Mouse (Mus musculus) MEL (cell line): ENCODE data around the gene Micall1. TPM values are rescaled to one million over a fixed set of nuclear protein-coding genes. Genes with fewer than 3 reads are reported as not detected.

ENCODE experiments used
- DNase-seq: peaks from one replicate; pipeline ENCODE4 v3.0.0; 2011; ENCODE audit warnings: low read depth, low spot score
- H3K27ac ChIP-seq: 2 replicates; pipeline ENCODE4 v1.5.1; 2012; ENCODE audit warnings: low read depth, mild to moderate bottlenecking, control low read depth, low read length, moderate library complexity; ENCODE audit not compliant: control insufficient read depth
- H3K27me3 ChIP-seq, 2 experiments: fragments of 150-350 bp in 1 of 2; sonication (generic) in 1 of 2; 2 replicates each; pipeline ENCODE4 v1.6.1; 2012; ENCODE audit warnings: low read length in 2 of 2, mild to moderate bottlenecking in 2 of 2, improper control_type of control experiment in 1 of 2, moderate library complexity in 1 of 2; ENCODE audit not compliant: insufficient read depth in 2 of 2, control insufficient read depth in 1 of 2
- H3K36me3 ChIP-seq, 2 experiments: 2 replicates each; pipeline ENCODE4 v1.6.1; 2012 to 2014; ENCODE audit warnings: low read length in 2 of 2, improper control_type of control experiment in 1 of 2, inconsistent platforms in 1 of 2, mild to moderate bottlenecking in 1 of 2; ENCODE audit not compliant: insufficient read depth in 2 of 2, control insufficient read depth in 1 of 2
- H3K4me1 ChIP-seq, 2 experiments: fragments of 150-350 bp in 1 of 2; sonication (generic) in 1 of 2; 2 replicates each; pipeline ENCODE4 v1.6.1; 2012; ENCODE audit warnings: low read length in 2 of 2, improper control_type of control experiment in 1 of 2, mild to moderate bottlenecking in 1 of 2; ENCODE audit not compliant: insufficient read depth in 2 of 2, control insufficient read depth in 1 of 2
- H3K4me3 ChIP-seq, 2 experiments: fragments of 150-350 bp in 1 of 2; sonication (generic) in 1 of 2; 2 replicates each; pipeline ENCODE4 v1.5.1; 2012; ENCODE audit warnings: low read depth in 2 of 2, low read length in 2 of 2, mild to moderate bottlenecking in 2 of 2, moderate library complexity in 2 of 2, control low read depth in 1 of 2, improper control_type of control experiment in 1 of 2; ENCODE audit not compliant: control insufficient read depth in 1 of 2, insufficient read depth in 1 of 2
- H3K79me2 ChIP-seq: 2 replicates; pipeline ENCODE4 v1.6.1; 2012; ENCODE audit warnings: mild to moderate bottlenecking, low read length, moderate library complexity; ENCODE audit not compliant: control insufficient read depth, poor library complexity, insufficient read depth
- H3K9ac ChIP-seq: 2 replicates; pipeline ENCODE4 v1.6.1; 2012; ENCODE audit warnings: low read depth, mild to moderate bottlenecking, control low read depth, low read length, moderate library complexity; ENCODE audit not compliant: control insufficient read depth, poor library complexity, severe bottlenecking
- H3K9me3 ChIP-seq: fragments of 150-350 bp; sonication (generic); replicated peaks from 2 replicates; pipeline ENCODE4 v1.6.1; 2012; ENCODE audit warnings: mild to moderate bottlenecking, low read length, improper control_type of control experiment, moderate library complexity; ENCODE audit not compliant: insufficient read depth
- BHLHE40 ChIP-seq: IDR thresholded peaks from 2 replicates; pipeline ENCODE4 v1.6.1; 2012; ENCODE audit warnings: low read depth, mild to moderate bottlenecking, inconsistent platforms, low read length, improper control_type of control experiment, borderline replicate concordance
- CHD1 ChIP-seq: IDR thresholded peaks from 2 replicates; pipeline ENCODE4 v1.6.1; 2012; ENCODE audit warnings: low read depth, mild to moderate bottlenecking, inconsistent platforms, low read length, improper control_type of control experiment
- CHD2 ChIP-seq: IDR thresholded peaks from 2 replicates; pipeline ENCODE4 v1.6.1; 2011; ENCODE audit warnings: low read length, improper control_type of control experiment
- CTCF ChIP-seq, 3 experiments: IDR thresholded peaks in 2 of 3; conservative IDR thresholded peaks in 1 of 3; 2 replicates each; pipeline ENCODE4 v1.5.1; 2011 to 2012; ENCODE audit warnings: low read length in 3 of 3, low read depth in 2 of 3, mild to moderate bottlenecking in 2 of 3, improper control_type of control experiment in 1 of 3, inconsistent platforms in 1 of 3, mixed read lengths in 1 of 3, moderate library complexity in 1 of 3; ENCODE audit not compliant: control insufficient read depth in 1 of 3, insufficient read depth in 1 of 3, poor library complexity in 1 of 3, severe bottlenecking in 1 of 3
- E2F4 ChIP-seq: IDR thresholded peaks from 2 replicates; pipeline ENCODE4 v1.6.1; 2011; ENCODE audit warnings: low read depth, low read length, improper control_type of control experiment, borderline replicate concordance
- EP300 ChIP-seq, 2 experiments: IDR thresholded peaks; 2 replicates each; pipeline ENCODE4 v1.6.1; 2011; ENCODE audit warnings: improper control_type of control experiment in 2 of 2, low read length in 2 of 2, low read depth in 1 of 2, mild to moderate bottlenecking in 1 of 2
- ETS1 ChIP-seq: IDR thresholded peaks from 2 replicates; pipeline ENCODE4 v1.6.1; 2012; ENCODE audit warnings: low read depth, mild to moderate bottlenecking, inconsistent platforms, low read length, improper control_type of control experiment, moderate library complexity
- GABPA ChIP-seq: IDR thresholded peaks from 2 replicates; pipeline ENCODE4 v1.6.1; 2012; ENCODE audit warnings: low read depth, mild to moderate bottlenecking, inconsistent platforms, low read length, improper control_type of control experiment, moderate library complexity
- GATA1 ChIP-seq: IDR thresholded peaks from 2 replicates; pipeline ENCODE4 v1.6.1; 2011; ENCODE audit warnings: low read depth, low read length, improper control_type of control experiment
- HCFC1 ChIP-seq: IDR thresholded peaks from 2 replicates; pipeline ENCODE4 v1.6.1; 2012; ENCODE audit warnings: low read depth, mild to moderate bottlenecking, inconsistent platforms, low read length, improper control_type of control experiment, moderate library complexity
- JUND ChIP-seq: IDR thresholded peaks from 2 replicates; pipeline ENCODE4 v1.6.1; 2011; ENCODE audit warnings: low read depth, mild to moderate bottlenecking, improper control_type of control experiment, low read length
- MAFK ChIP-seq: IDR thresholded peaks from 2 replicates; pipeline ENCODE4 v1.6.1; 2011; ENCODE audit warnings: low read depth, mild to moderate bottlenecking, low read length, improper control_type of control experiment, borderline replicate concordance
- MAZ ChIP-seq: IDR thresholded peaks from 2 replicates; pipeline ENCODE4 v1.6.1; 2012; ENCODE audit warnings: low read depth, mild to moderate bottlenecking, inconsistent platforms, low read length, improper control_type of control experiment
- MEF2A ChIP-seq: IDR thresholded peaks from 2 replicates; pipeline ENCODE4 v1.6.1; 2014; ENCODE audit warnings: low read depth, mild to moderate bottlenecking, inconsistent platforms, low read length, improper control_type of control experiment; ENCODE audit not compliant: poor library complexity, insufficient replicate concordance, severe bottlenecking; ENCODE audit errors: extremely low read depth
- MXI1 ChIP-seq: IDR thresholded peaks from 2 replicates; pipeline ENCODE4 v1.6.1; 2011; ENCODE audit warnings: mild to moderate bottlenecking, low read depth, low read length, improper control_type of control experiment
- MYB ChIP-seq: IDR thresholded peaks from 2 replicates; pipeline ENCODE4 v1.6.1; 2011; ENCODE audit warnings: mild to moderate bottlenecking, low read depth, low read length, improper control_type of control experiment
- MYC ChIP-seq: IDR thresholded peaks from 2 replicates; pipeline ENCODE4 v1.6.1; 2011; ENCODE audit warnings: low read depth, mild to moderate bottlenecking, low read length, improper control_type of control experiment, moderate library complexity
- NELFE ChIP-seq: IDR thresholded peaks from 2 replicates; pipeline ENCODE4 v1.6.1; 2011; ENCODE audit warnings: low read depth, low read length, improper control_type of control experiment
- NRF1 ChIP-seq: IDR thresholded peaks from 2 replicates; pipeline ENCODE4 v1.6.1; 2014; ENCODE audit warnings: low read depth, mild to moderate bottlenecking, inconsistent platforms, low read length, improper control_type of control experiment, moderate library complexity; ENCODE audit not compliant: poor library complexity, insufficient read depth, severe bottlenecking
- POLR2A ChIP-seq, 2 experiments: IDR thresholded peaks; 2 replicates each; pipeline ENCODE4 v1.6.1; 2011 to 2012; ENCODE audit warnings: low read length in 2 of 2, mild to moderate bottlenecking in 2 of 2, control low read depth in 1 of 2, improper control_type of control experiment in 1 of 2, low read depth in 1 of 2, moderate library complexity in 1 of 2; ENCODE audit not compliant: control insufficient read depth in 1 of 2, insufficient read depth in 1 of 2, poor library complexity in 1 of 2
- POLR2AphosphoS2 ChIP-seq: IDR thresholded peaks from 2 replicates; pipeline ENCODE4 v1.6.1; 2011; ENCODE audit warnings: low read length, improper control_type of control experiment
- POLR2AphosphoS5 ChIP-seq: IDR thresholded peaks from 2 replicates; pipeline ENCODE4 v1.6.1; 2012; ENCODE audit warnings: low read depth, borderline replicate concordance, mild to moderate bottlenecking, inconsistent platforms, low read length, moderate library complexity, mixed read lengths
- RCOR1 ChIP-seq: IDR thresholded peaks from 2 replicates; pipeline ENCODE4 v1.6.1; 2012; ENCODE audit warnings: low read depth, mild to moderate bottlenecking, inconsistent platforms, low read length, improper control_type of control experiment
- SIN3A ChIP-seq: IDR thresholded peaks from 2 replicates; pipeline ENCODE4 v1.6.1; 2012; ENCODE audit warnings: low read length, improper control_type of control experiment, inconsistent platforms
- SMC3 ChIP-seq: IDR thresholded peaks from 2 replicates; pipeline ENCODE4 v1.6.1; 2011; ENCODE audit warnings: low read depth, low read length, improper control_type of control experiment
- TAL1 ChIP-seq: IDR thresholded peaks from 2 replicates; pipeline ENCODE4 v1.6.1; 2012; ENCODE audit warnings: mild to moderate bottlenecking, inconsistent platforms, low read length, moderate library complexity, mixed read lengths
- TBP ChIP-seq: IDR thresholded peaks from 2 replicates; pipeline ENCODE4 v1.8.0; 2011; ENCODE audit warnings: low read depth, low read length, improper control_type of control experiment
- TCF12 ChIP-seq: IDR thresholded peaks from 2 replicates; pipeline ENCODE4 v1.6.1; 2014; ENCODE audit warnings: low read depth, mild to moderate bottlenecking, inconsistent platforms, low read length, improper control_type of control experiment, moderate library complexity
- UBTF ChIP-seq: IDR thresholded peaks from 2 replicates; pipeline ENCODE4 v1.6.1; 2012; ENCODE audit warnings: low read depth, mild to moderate bottlenecking, inconsistent platforms, low read length, improper control_type of control experiment, moderate library complexity, borderline replicate concordance; ENCODE audit not compliant: insufficient read depth
- USF1 ChIP-seq: IDR thresholded peaks from 2 replicates; pipeline ENCODE4 v1.6.1; 2014; ENCODE audit warnings: low read depth, mild to moderate bottlenecking, inconsistent platforms, low read length, improper control_type of control experiment, moderate library complexity
- USF2 ChIP-seq, 2 experiments: IDR thresholded peaks; 2 replicates each; pipeline ENCODE4 v1.6.1; 2011 to 2012; ENCODE audit warnings: improper control_type of control experiment in 2 of 2, low read length in 2 of 2, borderline replicate concordance in 1 of 2, inconsistent platforms in 1 of 2, low read depth in 1 of 2, mild to moderate bottlenecking in 1 of 2; ENCODE audit not compliant: insufficient read depth in 1 of 2
- ZC3H11A ChIP-seq: IDR thresholded peaks from 2 replicates; pipeline ENCODE4 v1.6.1; 2012; ENCODE audit warnings: low read depth, mild to moderate bottlenecking, inconsistent platforms, low read length, improper control_type of control experiment
- ZKSCAN1 ChIP-seq: IDR thresholded peaks from 2 replicates; pipeline ENCODE4 v1.6.1; 2012; ENCODE audit warnings: low read depth, mild to moderate bottlenecking, inconsistent platforms, low read length, improper control_type of control experiment, moderate library complexity
- ZMIZ1 ChIP-seq: IDR thresholded peaks from 2 replicates; pipeline ENCODE4 v1.6.1; 2012; ENCODE audit warnings: low read depth, mild to moderate bottlenecking, inconsistent platforms, low read length, improper control_type of control experiment, moderate library complexity
- ZNF384 ChIP-seq: IDR thresholded peaks from 2 replicates; pipeline ENCODE4 v1.6.1; 2012; ENCODE audit warnings: low read depth, mild to moderate bottlenecking, inconsistent platforms, low read length, improper control_type of control experiment
- polyA plus RNA-seq, 2 experiments: library from polyadenylated mRNA; stranded (reverse) in 1 of 2; unstranded in 1 of 2; fragments of >175 nt in 1 of 2; fragments of >200 nt in 1 of 2; gene quantifications; 2 replicates each; pipeline versions ENCODE4 v1.2.1 to v1.2.4; 2012; ENCODE audit warnings: low replicate concordance in 2 of 2, low read depth in 1 of 2; ENCODE audit not compliant: insufficient read length in 2 of 2, insufficient read depth in 1 of 2, missing spikeins in 1 of 2
- total RNA-seq: library from RNA; depleted of rRNA; stranded (reverse); fragments of 300-350 nt; gene quantifications from 2 replicates; pipeline ENCODE4 v1.2.3, GENCODE M21; 2012

The Micall1 gene
- total and polyA plus RNA-seq, 3 experiments = 4.8 to 13.5 TPM; not detected in 1

DNA sequence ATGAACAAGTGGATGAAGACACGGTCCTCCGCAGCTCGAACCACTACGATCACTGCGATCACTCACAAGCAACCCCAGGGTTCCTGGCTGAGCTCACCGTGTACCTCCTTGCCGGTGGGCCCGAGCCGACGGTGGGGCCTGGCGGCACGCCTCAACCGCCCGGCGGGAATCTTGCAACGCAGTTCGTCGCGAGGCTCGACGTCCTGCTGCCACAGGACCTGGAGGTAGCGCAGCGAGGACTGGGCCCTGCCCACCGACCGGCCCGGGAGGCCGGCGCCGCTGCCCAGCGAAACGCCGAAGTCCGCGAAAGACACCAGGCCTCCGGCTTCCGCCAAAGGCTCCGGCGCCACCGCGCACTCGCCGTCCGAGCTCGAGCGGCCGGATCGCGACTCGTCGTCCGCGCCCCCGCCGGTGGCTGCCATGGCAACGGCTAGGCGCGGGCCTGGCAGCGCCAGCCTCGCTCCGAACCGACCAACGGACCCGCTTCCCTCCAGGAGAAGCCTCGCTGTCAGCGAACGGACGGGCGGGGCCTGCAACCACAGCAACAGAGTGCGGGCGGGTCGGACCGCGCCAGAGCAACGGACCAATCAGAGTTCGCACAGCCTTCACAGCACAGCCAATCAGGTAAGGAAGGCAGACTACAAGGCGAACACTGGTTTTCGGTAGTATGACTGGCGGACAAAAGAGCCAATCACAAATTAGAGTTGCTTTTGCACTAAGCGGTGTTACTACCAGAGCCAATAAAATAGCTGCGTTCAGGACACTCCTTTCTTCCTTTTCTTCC lies 46.1 kb upstream of the Micall1 start, which contains the start of gene Ankrd54:
Ankrd54 (minus strand) TSS at position 518 of the 784 bp plus-strand sequence.
- peak within 1 kb of the TSS; percentile 62 for H3K27ac ChIP-seq
- no peaks in the 10 kb centered on the region for H3K9me3 ChIP-seq
- peak within 1 kb of the TSS; percentile 86 for H3K9ac ChIP-seq
- peak; percentile 100 for DNase-seq
- peaks cover 12% of the 10 kb centered on the region for H3K79me2 ChIP-seq
- H3K27me3 ChIP-seq = no peaks in the 10 kb centered on the region
- H3K4me3 ChIP-seq = peak within 1 kb of the TSS; percentile 80 to 88
- peaks cover 0 to 33% of the 10 kb centered on the region in 2 experiments; a peak in 2 of 4 replicates for H3K36me3 ChIP-seq
- peaks cover 0 to 27% of the 10 kb centered on the region in 2 experiments; a peak in 3 of 4 replicates for H3K4me1 ChIP-seq
- TF ChIP-seq ZMIZ1 = no peak
- peak; percentile 63; the same call in 1 of the 2 replicates for TF ChIP-seq TBP
- TF ChIP-seq CHD2 = peak; percentile 96
- no peak for TF ChIP-seq ETS1
- TF ChIP-seq USF2 (IDR thresholded peaks at IDR 0.05; ENCODE audit: borderline replicate concordance in 1 of 2, insufficient read depth in 1 of 2, low read depth in 1 of 2, low read length in 2 of 2) = no peak
- no peak for TF ChIP-seq SMC3
- TF ChIP-seq MEF2A = no peak
- TF ChIP-seq MYC = no peak
- TF ChIP-seq TCF12 = no peak; the same call in 1 of the 2 replicates
- TF ChIP-seq GABPA = no peak
- no peak for TF ChIP-seq POLR2AphosphoS5
- no peak for TF ChIP-seq GATA1
- TF ChIP-seq POLR2AphosphoS2 = 0 out of 2 replicates have a peak, but pooled peaks have one; percentile 57
- TF ChIP-seq SIN3A = peak; percentile 86
- peak; percentile 48; the same call in 1 of the 2 replicates for TF ChIP-seq E2F4
- TF ChIP-seq EP300 (IDR thresholded peaks at IDR 0.05; ENCODE audit: low read depth in 1 of 2, low read length in 2 of 2) = no peak
- TF ChIP-seq NELFE = peak; percentile 69
- no peak for TF ChIP-seq BHLHE40
- no peak for TF ChIP-seq ZKSCAN1
- TF ChIP-seq ZC3H11A = no peak
- no peak for TF ChIP-seq ZNF384
- no peak for TF ChIP-seq MAFK
- TF ChIP-seq MAZ = no peak; the same call in 1 of the 2 replicates
- TF ChIP-seq USF1 = 0 out of 2 replicates have a peak, but pooled peaks have one; percentile 8
- TF ChIP-seq RCOR1 = no peak
- 0 out of 2 replicates have a peak, but pooled peaks have one; percentile 42 for TF ChIP-seq MYB
- peak; percentile 43; the same call in 1 of the 2 replicates for TF ChIP-seq NRF1
- no peak for TF ChIP-seq CTCF (IDR thresholded peaks at IDR 0.05 in 2 of 3, conservative IDR thresholded peaks at IDR 0.05 in 1 of 3; ENCODE audit: control insufficient read depth in 1 of 3, insufficient read depth in 1 of 3, low read depth in 2 of 3, low read length in 3 of 3, poor library complexity in 1 of 3, severe bottlenecking in 1 of 3)
- no peak; the same call in 1 of the 2 replicates for TF ChIP-seq JUND
- TF ChIP-seq HCFC1 = peak; percentile 83
- TF ChIP-seq POLR2A (IDR thresholded peaks at IDR 0.05; ENCODE audit: control insufficient read depth in 1 of 2, insufficient read depth in 1 of 2, low read depth in 1 of 2, low read length in 2 of 2, poor library complexity in 1 of 2) = peak; percentile 70 to 77
- peak; percentile 77; the same call in 1 of the 2 replicates for TF ChIP-seq MXI1
- TF ChIP-seq UBTF = peak; percentile 92; the same call in 1 of the 2 replicates
- TF ChIP-seq CHD1 = no peak
- TF ChIP-seq TAL1 = no peak
